In genomic region chr8:9157141-9157781, GRCm38 (mm10) we compare ENCODE assay signal across 9 mouse cellular contexts.
DNase-seq lines count a peak whose midpoint lies in the region; ATAC-seq and TF ChIP-seq lines count a peak whose summit lies in the region.
"Had no signal": no experiment of that assay in that cellular context is flagged by ENCODE, and none has a peak within 500 bp of the region (broad histone marks: within the 10 kb centered on the region; RNA-seq: fewer than 3 reads in every experiment).

No protein-coding gene starts in this region.

- peak overlapping the region in 1 of 2 experiments; percentile 19; a peak in 2 of 4 replicates for H3K27ac ChIP-seq in heart, embryonic 14.5 days (replicated peaks in 1 of 2; ENCODE audit: control insufficient read depth in 1 of 2, insufficient read depth in 1 of 2, low read depth in 2 of 2, low read length in 2 of 2)
- peak overlapping the region; percentile 83 for H3K27ac ChIP-seq in forebrain, embryonic 10.5 days
- no peak overlapping the region for H3K27ac ChIP-seq in intestine, postnatal 0 days (ENCODE audit: low read depth, low read length)
- H3K27ac ChIP-seq in midbrain, embryonic 16.5 days (ENCODE audit: low read length), result peak overlapping the region; percentile 38

- 15% methylated on average over 23 of the region's 23 CpGs for WGBS in heart, embryonic 14.5 days
- WGBS in forebrain, embryonic 10.5 days, result 11% methylated on average over 23 of the region's 23 CpGs
- WGBS in intestine, postnatal 0 days, result 35% methylated on average over 23 of the region's 23 CpGs
- 5% methylated on average over 23 of the region's 23 CpGs for WGBS in midbrain, embryonic 16.5 days

- TF ChIP-seq CTCF in intestine, postnatal 0 days (IDR thresholded peaks at IDR 0.05; ENCODE audit: low read depth), result no peak

- H3K27me3 ChIP-seq in heart, embryonic 14.5 days (ENCODE audit: control insufficient read depth, insufficient read depth, low read length), result no peaks in the 10 kb centered on the region
- no peaks in the 10 kb centered on the region for H3K27me3 ChIP-seq in forebrain, embryonic 10.5 days (ENCODE audit: poor library complexity, severe bottlenecking)
- no peaks in the 10 kb centered on the region for H3K27me3 ChIP-seq in intestine, postnatal 0 days (replicated peaks; ENCODE audit: control insufficient read depth, insufficient read depth, low read length)
- H3K27me3 ChIP-seq in midbrain, embryonic 16.5 days (ENCODE audit: control insufficient read depth, insufficient read depth, low read depth, low read length), result no peaks in the 10 kb centered on the region

- H3K4me2 ChIP-seq in heart, embryonic 14.5 days (ENCODE audit: low read length), result peak overlapping the region; percentile 22
- 0 out of 2 replicates have a peak overlapping the region, but pooled peaks have one; percentile 17 for H3K4me2 ChIP-seq in intestine, postnatal 0 days (replicated peaks; ENCODE audit: low read depth)
- peak overlapping the region; percentile 41 for H3K4me2 ChIP-seq in midbrain, embryonic 16.5 days (ENCODE audit: low read length)

- no peak overlapping the region; the same call in 1 of the 2 replicates for H3K9ac ChIP-seq in heart, embryonic 14.5 days (ENCODE audit: low read length)
- H3K9ac ChIP-seq in intestine, postnatal 0 days (ENCODE audit: low read depth, low read length), result no peak overlapping the region
- peak overlapping the region; percentile 54; the same call in 1 of the 2 replicates for H3K9ac ChIP-seq in midbrain, embryonic 16.5 days (ENCODE audit: low read depth, low read length)

- no peaks in the 10 kb centered on the region for H3K36me3 ChIP-seq in heart, embryonic 14.5 days (ENCODE audit: control insufficient read depth, insufficient read depth, low read length)
- H3K36me3 ChIP-seq in forebrain, embryonic 10.5 days (replicated peaks), result no peaks in the 10 kb centered on the region
- H3K36me3 ChIP-seq in intestine, postnatal 0 days (ENCODE audit: control insufficient read depth, insufficient read depth), result no peaks in the 10 kb centered on the region
- no peaks in the 10 kb centered on the region for H3K36me3 ChIP-seq in midbrain, embryonic 16.5 days (ENCODE audit: control insufficient read depth, insufficient read depth, low read length)

- ATAC-seq in heart, embryonic 14.5 days (ENCODE audit: insufficient number of reproducible peaks, insufficient read depth, low FRiP score, low read depth), result peak; percentile 56; the same call in 1 of the 2 replicates
- no peak for ATAC-seq in intestine, postnatal 0 days
- 0 out of 2 replicates have a peak, but pooled peaks have one; percentile 51 for ATAC-seq in midbrain, embryonic 16.5 days
- no peak for ATAC-seq in erythroid progenitor cell, adult 5-6 weeks (replicated peaks; ENCODE audit: low FRiP score, poor library complexity, severe bottlenecking)

- H3K4me1 ChIP-seq in heart, embryonic 14.5 days (ENCODE audit: control insufficient read depth in 2 of 2, insufficient read depth in 2 of 2, low read length in 2 of 2), result peaks cover 8 to 13% of the 10 kb centered on the region in 2 experiments; a peak in 3 of 4 replicates
- peaks cover 44% of the 10 kb centered on the region for H3K4me1 ChIP-seq in forebrain, embryonic 10.5 days
- no peaks in the 10 kb centered on the region for H3K4me1 ChIP-seq in intestine, postnatal 0 days (replicated peaks; ENCODE audit: control insufficient read depth, insufficient read depth, low read length)
- peaks cover 19% of the 10 kb centered on the region for H3K4me1 ChIP-seq in midbrain, embryonic 16.5 days (ENCODE audit: control insufficient read depth, insufficient read depth, low read length)

- DNase-seq in heart, adult 18-20 months, result no peak
- DNase-seq in forebrain, embryonic 10.5 days (ENCODE audit: extremely low spot score, low spot score), result peak; percentile 64
- DNase-seq in right cerebral cortex, postnatal 10 days (ENCODE audit: low spot score in 2 of 2), result no peak
- DNase-seq in thymus, postnatal 25 days, result no peak
- DNase-seq: adrenal gland, adult 2 months had no signal

- H3K4me3 ChIP-seq in heart, embryonic 14.5 days (ENCODE audit: control insufficient read depth in 1 of 2, insufficient read depth in 1 of 2, low read depth in 1 of 2, low read length in 2 of 2), result no peak overlapping the region
- H3K4me3 ChIP-seq in forebrain, embryonic 10.5 days, result peak overlapping the region; percentile 31
- no peak overlapping the region for H3K4me3 ChIP-seq in intestine, postnatal 0 days (ENCODE audit: low read depth, low read length)
- no peak overlapping the region; the same call in 1 of the 2 replicates for H3K4me3 ChIP-seq in midbrain, embryonic 16.5 days (ENCODE audit: low read depth, low read length)

- H3K9me3 ChIP-seq in heart, embryonic 14.5 days (ENCODE audit: control insufficient read depth, low read length), result no peaks in the 10 kb centered on the region
- no peaks in the 10 kb centered on the region for H3K9me3 ChIP-seq in forebrain, embryonic 10.5 days
- H3K9me3 ChIP-seq in intestine, postnatal 0 days (ENCODE audit: control insufficient read depth), result no peaks in the 10 kb centered on the region
- no peaks in the 10 kb centered on the region for H3K9me3 ChIP-seq in midbrain, embryonic 16.5 days (replicated peaks; ENCODE audit: control insufficient read depth, low read length, poor library complexity, severe bottlenecking)

Comparison
In these comparisons a context has a peak if more than half of its experiments do, and no peak if none do; other contexts are left out.
1. ATAC-seq: peak in heart, embryonic 14.5 days (single experiment) and midbrain, embryonic 16.5 days (single experiment); none in intestine, postnatal 0 days (single experiment) and erythroid progenitor cell, adult 5-6 weeks (single experiment).
2. Peak in every context shown above with its lines, with median percentiles within 50 percentile points of each other: H3K4me2 ChIP-seq.